Mouse (Mus musculus) heart, embryonic 12.5 days (tissue): Measurements from ENCODE around the gene Uggt1. TPM values are rescaled to one million over a fixed set of nuclear protein-coding genes. Genes with fewer than 3 reads are reported as not detected.

Source experiments
- ATAC-seq: fragments of 200-750 bp; cut with Nextera tagmentation; 2 replicates; pipeline ENCODE4 v1.8.0; 2017; ENCODE audit warnings: moderate TSS enrichment, moderate library complexity; ENCODE audit not compliant: insufficient number of reproducible peaks, low FRiP score
- H3K27ac ChIP-seq: fragments of 300-500 bp; sonication (generic); 2 replicates; pipeline ENCODE4 v1.5.1; 2016; ENCODE audit warnings: mild to moderate bottlenecking, moderate library complexity; ENCODE audit not compliant: poor library complexity, severe bottlenecking
- H3K27me3 ChIP-seq: fragments of 300-500 bp; sonication (generic); replicated peaks from 2 replicates; pipeline ENCODE4 v1.6.1; 2016; ENCODE audit warnings: mild to moderate bottlenecking, moderate library complexity
- H3K36me3 ChIP-seq: fragments of 300-500 bp; sonication (generic); 2 replicates; pipeline ENCODE4 v1.6.1; 2016; ENCODE audit warnings: mild to moderate bottlenecking, moderate library complexity
- H3K4me1 ChIP-seq: fragments of 300-500 bp; sonication (generic); replicated peaks from 2 replicates; pipeline ENCODE4 v1.6.1; 2016; ENCODE audit warnings: mild to moderate bottlenecking
- H3K4me2 ChIP-seq: fragments of 300-500 bp; sonication (generic); 2 replicates; pipeline ENCODE4 v1.6.1; 2016; ENCODE audit warnings: mild to moderate bottlenecking, moderate library complexity
- H3K4me3 ChIP-seq: fragments of 300-500 bp; sonication (generic); 2 replicates; pipeline ENCODE4 v1.5.1; 2016; ENCODE audit warnings: mild to moderate bottlenecking
- H3K9ac ChIP-seq: fragments of 300-500 bp; sonication (generic); 2 replicates; pipeline ENCODE4 v1.6.1; 2016; ENCODE audit warnings: mild to moderate bottlenecking, moderate library complexity
- H3K9me3 ChIP-seq: fragments of 300-500 bp; sonication (generic); replicated peaks from 2 replicates; pipeline ENCODE4 v1.6.1; 2016; ENCODE audit warnings: mild to moderate bottlenecking, moderate library complexity
- WGBS: fragments of 180-500 bp; shearing (Covaris S2); methylation state at CpG from one replicate; pipeline ENCODE4 v1.1.7; 2016; 5-methylcytosine and 5-hydroxymethylcytosine counted together
- polyA plus RNA-seq: library from polyadenylated mRNA; unstranded; fragments of >200 nt; fragmentation: Nextera tagmentation; extraction: Ambion mirVana; gene quantifications from 2 replicates; pipeline ENCODE4 v1.2.1, GENCODE M21; 2016

Gene Uggt1
- polyA plus RNA-seq, 1 experiment from 2014 or later: 46.0 TPM

GRCm38 (mm10) chr1:36271516-36272230 is 27.2 kb upstream of the Uggt1 start:
- Histone ChIP-seq H3K27me3 (peaks cover 5% of the 10 kb centered on the region; the same call in 1 of the 2 replicates), H3K9ac (0 out of 2 replicates have a peak overlapping the region, but pooled peaks have one; percentile 38), H3K9me3 (no peaks in the 10 kb centered on the region), H3K27ac (0 out of 2 replicates have a peak overlapping the region, but pooled peaks have one; percentile 67), H3K4me2 (no peak overlapping the region), H3K4me1 (peaks cover 56% of the 10 kb centered on the region), H3K36me3 (no peaks in the 10 kb centered on the region), H3K4me3 (no peak overlapping the region)
- 72% methylated on average over 8 of the region's 8 CpGs for WGBS
- ATAC-seq: no peak

- peak overlapping the region; percentile 67 for H3K27ac ChIP-seq
- no peaks in the 10 kb centered on the region for H3K36me3 ChIP-seq
- peaks cover 56% of the 10 kb centered on the region for H3K4me1 ChIP-seq
- peak; percentile 70 for ATAC-seq
- H3K4me2 ChIP-seq: peak overlapping the region; percentile 27; the same call in 1 of the 2 replicates
- WGBS: 41% methylated on average over 3 of the region's 3 CpGs
- H3K4me3 ChIP-seq: no peak overlapping the region
- H3K27me3 ChIP-seq: peaks cover 9% of the 10 kb centered on the region; the same call in 1 of the 2 replicates
- H3K9ac ChIP-seq: no peak overlapping the region
- H3K9me3 ChIP-seq: no peaks in the 10 kb centered on the region
These were observed 26.1 kb upstream of the Uggt1 start for GRCm38 (mm10) chr1:36270666-36271065.

- Histone ChIP-seq H3K27me3 (peaks cover 9% of the 10 kb centered on the region; the same call in 1 of the 2 replicates), H3K4me1 (peaks cover 52% of the 10 kb centered on the region), H3K9ac (peak overlapping the region; percentile 23; the same call in 1 of the 2 replicates), H3K4me3 (peak overlapping the region; percentile 30), H3K9me3 (no peaks in the 10 kb centered on the region), H3K4me2 (peak overlapping the region; percentile 66), H3K36me3 (no peaks in the 10 kb centered on the region), H3K27ac (no peak overlapping the region)
- 31% methylated on average over 54 of the region's 54 CpGs for WGBS
- no peak for ATAC-seq
These were observed 24.7 kb upstream of the Uggt1 start for GRCm38 (mm10) chr1:36269121-36269795.

- Histone ChIP-seq H3K9me3 (no peaks in the 10 kb centered on the region), H3K36me3 (no peaks in the 10 kb centered on the region), H3K27me3 (peaks cover 9% of the 10 kb centered on the region; the same call in 1 of the 2 replicates), H3K4me3 (no peak overlapping the region), H3K4me2 (no peak overlapping the region), H3K4me1 (peaks cover 38% of the 10 kb centered on the region), H3K27ac (no peak overlapping the region), H3K9ac (no peak overlapping the region)
- ATAC-seq: no peak
- 87% methylated on average over 3 of the region's 3 CpGs for WGBS
These were observed 23.1 kb upstream of the Uggt1 start for GRCm38 (mm10) chr1:36267595-36267994.

- H3K4me1 ChIP-seq: peaks cover 25% of the 10 kb centered on the region
- ATAC-seq: no peak
- no peaks in the 10 kb centered on the region for H3K36me3 ChIP-seq
- H3K4me2 ChIP-seq: no peak overlapping the region
- H3K9me3 ChIP-seq: no peaks in the 10 kb centered on the region
- H3K9ac ChIP-seq: no peak overlapping the region
- WGBS: 70% methylated on average over 6 of the region's 6 CpGs
- H3K4me3 ChIP-seq: no peak overlapping the region
- peaks cover 9% of the 10 kb centered on the region; the same call in 1 of the 2 replicates for H3K27me3 ChIP-seq
- no peak overlapping the region for H3K27ac ChIP-seq
These were observed 21.8 kb upstream of the Uggt1 start for GRCm38 (mm10) chr1:36266293-36266692.

GRCm38 (mm10) chr1:36263833-36264488 is 19.4 kb upstream of the Uggt1 start:
- Histone ChIP-seq H3K36me3 (no peaks in the 10 kb centered on the region), H3K27ac (peak overlapping the region; percentile 74), H3K4me2 (peak overlapping the region; percentile 38), H3K4me3 (no peak overlapping the region), H3K9ac (no peak overlapping the region), H3K4me1 (peaks cover 2% of the 10 kb centered on the region; the same call in 1 of the 2 replicates), H3K27me3 (peaks cover 9% of the 10 kb centered on the region; the same call in 1 of the 2 replicates), H3K9me3 (peaks cover 4% of the 10 kb centered on the region; the same call in 1 of the 2 replicates)
- 39% methylated on average over 13 of the region's 13 CpGs for WGBS
- ATAC-seq: peak; percentile 70; the same call in 1 of the 2 replicates

GRCm38 (mm10) chr1:36261708-36262504 is 17.4 kb upstream of the Uggt1 start:
- Histone ChIP-seq H3K36me3 (no peaks in the 10 kb centered on the region), H3K4me1 (no peaks in the 10 kb centered on the region), H3K27ac (no peak overlapping the region), H3K9me3 (peaks cover 8% of the 10 kb centered on the region), H3K9ac (no peak overlapping the region), H3K27me3 (0 out of 2 replicates have a peak, but pooled peaks cover 4% of the 10 kb centered on the region), H3K4me2 (no peak overlapping the region), H3K4me3 (no peak overlapping the region)
- ATAC-seq: no peak
- WGBS: 73% methylated on average over 19 of the region's 19 CpGs

- H3K4me1 ChIP-seq: peaks cover 6% of the 10 kb centered on the region; the same call in 1 of the 2 replicates
- ATAC-seq: no peak
- H3K27me3 ChIP-seq: 0 out of 2 replicates have a peak, but pooled peaks cover 9% of the 10 kb centered on the region
- H3K9me3 ChIP-seq: peaks cover 15% of the 10 kb centered on the region
- H3K9ac ChIP-seq: no peak overlapping the region
- H3K27ac ChIP-seq: no peak overlapping the region
- 93% methylated on average over 1 of the region's 1 CpGs for WGBS
- no peaks in the 10 kb centered on the region for H3K36me3 ChIP-seq
- no peak overlapping the region for H3K4me2 ChIP-seq
- H3K4me3 ChIP-seq: no peak overlapping the region
These were observed 15.9 kb upstream of the Uggt1 start for GRCm38 (mm10) chr1:36260418-36260817.

- peaks cover 12% of the 10 kb centered on the region; the same call in 1 of the 2 replicates for H3K4me1 ChIP-seq
- 83% methylated on average over 2 of the region's 2 CpGs for WGBS
- no peak overlapping the region for H3K9ac ChIP-seq
- 0 out of 2 replicates have a peak, but pooled peaks cover 9% of the 10 kb centered on the region for H3K27me3 ChIP-seq
- peaks cover 15% of the 10 kb centered on the region for H3K9me3 ChIP-seq
- no peak for ATAC-seq
- no peak overlapping the region for H3K4me3 ChIP-seq
- no peaks in the 10 kb centered on the region for H3K36me3 ChIP-seq
- no peak overlapping the region for H3K4me2 ChIP-seq
- H3K27ac ChIP-seq: no peak overlapping the region
These were observed 14.8 kb upstream of the Uggt1 start for GRCm38 (mm10) chr1:36259281-36259680.

- WGBS: 53% methylated on average over 2 of the region's 2 CpGs
- Histone ChIP-seq H3K4me2 (no peak overlapping the region), H3K36me3 (no peaks in the 10 kb centered on the region), H3K4me1 (peaks cover 12% of the 10 kb centered on the region; the same call in 1 of the 2 replicates), H3K4me3 (no peak overlapping the region), H3K9ac (no peak overlapping the region), H3K27me3 (peaks cover 9% of the 10 kb centered on the region; the same call in 1 of the 2 replicates), H3K9me3 (peaks cover 15% of the 10 kb centered on the region), H3K27ac (no peak overlapping the region)
- ATAC-seq: no peak
These were observed 14.1 kb upstream of the Uggt1 start for GRCm38 (mm10) chr1:36258631-36259030.
